Mouse (Mus musculus) cortical plate, adult 2 months (tissue): ENCODE results near the gene Scn4b.

Source experiments
- CTCF ChIP-seq: fragments of 200-500 bp; IDR thresholded peaks from 2 replicates; pipeline ENCODE4 v1.5.1; 2011; ENCODE audit warnings: mild to moderate bottlenecking, control low read depth, low read length; ENCODE audit not compliant: insufficient read depth; ENCODE audit errors: extremely low read depth
- POLR2A ChIP-seq: fragments of 200-500 bp; IDR thresholded peaks from 2 replicates; pipeline ENCODE4 v1.6.1; 2011; ENCODE audit warnings: mild to moderate bottlenecking, low read length, control low read depth; ENCODE audit not compliant: insufficient read depth; ENCODE audit errors: extremely low read depth

DNA sequence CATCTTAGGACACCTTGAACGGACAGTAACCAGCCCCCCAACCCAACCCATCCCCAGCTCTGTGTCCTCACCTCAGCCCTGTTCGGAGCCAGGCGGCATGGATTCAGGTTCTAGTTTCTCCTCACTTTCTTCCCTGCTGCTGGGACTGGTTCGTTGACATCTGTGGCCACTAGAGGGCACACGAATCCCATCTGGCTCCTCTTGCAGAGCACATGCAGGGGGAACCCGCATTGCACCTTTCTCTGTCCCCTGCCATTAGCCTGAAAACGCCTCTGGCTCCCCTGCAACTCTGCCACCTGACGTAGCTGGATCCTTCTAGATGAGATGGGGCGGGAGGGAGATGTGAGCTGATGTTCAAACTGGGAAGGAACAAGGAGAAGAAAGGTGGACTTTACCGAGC lies 16.4 kb upstream of the Scn4b start:
- TF ChIP-seq POLR2A (peak; percentile 3; the same call in 1 of the 2 replicates), CTCF (peak; percentile 92)
